Comparison of ENCODE assay signal across 9 mouse cellular contexts in genomic region chr6:65144621-65145205, GRCm38 (mm10). TPM values are rescaled to one million over a fixed set of nuclear protein-coding genes. Genes with fewer than 3 reads are reported as not detected.
A peak's percentile ranks its signal among the peaks of the same experiment; 100 is the strongest.
DNase-seq lines count a peak whose midpoint lies in the region; ATAC-seq and TF ChIP-seq lines count a peak whose summit lies in the region.
"Had no signal": no experiment of that assay in that cellular context is flagged by ENCODE, and none has a peak within 500 bp of the region (broad histone marks: within the 10 kb centered on the region; RNA-seq: fewer than 3 reads in every experiment).

TSS of gene Hpgds (minus strand) at chr6:65144908.

- no peak for ATAC-seq in hindbrain, embryonic 15.5 days (ENCODE audit: low FRiP score, low read depth)

- no peak within 1 kb of the TSS for H3K9ac ChIP-seq in hindbrain, embryonic 15.5 days
- H3K9ac ChIP-seq: lung, embryonic 15.5 days had no signal

- H3K36me3 ChIP-seq in hindbrain, embryonic 15.5 days = no peaks in the 10 kb centered on the region
- H3K36me3 ChIP-seq in small intestine, adult 2 months (ENCODE audit: control insufficient read depth, insufficient read depth, low read length) = no peaks in the 10 kb centered on the region
- H3K36me3 ChIP-seq: lung, embryonic 15.5 days had no signal

- no peak within 1 kb of the TSS for H3K27ac ChIP-seq in hindbrain, embryonic 15.5 days (replicated peaks)
- H3K27ac ChIP-seq in small intestine, adult 2 months (ENCODE audit: insufficient read depth, low read depth, low read length) = peak within 1 kb of the TSS; percentile 55
- H3K27ac ChIP-seq: lung, embryonic 15.5 days had no signal

- H3K4me1 ChIP-seq in hindbrain, embryonic 15.5 days (replicated peaks) = peaks cover 4% of the 10 kb centered on the region; the same call in 1 of the 2 replicates
- no peaks in the 10 kb centered on the region; the same call in 1 of the 2 replicates for H3K4me1 ChIP-seq in small intestine, adult 2 months (ENCODE audit: control insufficient read depth, insufficient read depth, insufficient read length, low read length)
- H3K4me1 ChIP-seq: lung, embryonic 15.5 days had no signal

- H3K27me3 ChIP-seq in hindbrain, embryonic 15.5 days = no peaks in the 10 kb centered on the region
- no peaks in the 10 kb centered on the region for H3K27me3 ChIP-seq in small intestine, adult 2 months (ENCODE audit: control insufficient read depth, insufficient read depth, low read length)
- H3K27me3 ChIP-seq: lung, embryonic 15.5 days had no signal

- no peak for TF ChIP-seq POLR2A in small intestine, adult 2 months (IDR thresholded peaks at IDR 0.05; ENCODE audit: low read depth, low read length)

- 15% methylated on average over 16 of the region's 16 CpGs for WGBS in hindbrain, embryonic 15.5 days
- WGBS in small intestine, adult 2 months = 10% methylated on average over 16 of the region's 16 CpGs

- no peak for TF ChIP-seq CTCF in small intestine, adult 2 months (IDR thresholded peaks at IDR 0.05; ENCODE audit: extremely low read depth, insufficient read length, insufficient replicate concordance, low read depth, low read length)

- no peak within 1 kb of the TSS for H3K4me3 ChIP-seq in hindbrain, embryonic 15.5 days
- peak within 1 kb of the TSS; percentile 21; the same call in 1 of the 2 replicates for H3K4me3 ChIP-seq in small intestine, adult 2 months (ENCODE audit: low read depth, low read length)
- H3K4me3 ChIP-seq: lung, embryonic 15.5 days had no signal

- H3K4me2 ChIP-seq in hindbrain, embryonic 15.5 days = peak within 1 kb of the TSS; percentile 44
- H3K4me2 ChIP-seq: lung, embryonic 15.5 days had no signal

- DNase-seq in retina, postnatal 1 day = peak; percentile 6
- DNase-seq in retina, embryonic 14.5 days (ENCODE audit: low spot score) = no peak
- DNase-seq in lung, postnatal 14 days = peak; percentile 19
- no peak for DNase-seq in right cerebral cortex, adult 18-20 months
- no peak for DNase-seq in ovary, adult 18-20 months (ENCODE audit: low spot score)
- DNase-seq in layer of hippocampus, adult 9-10 months (ENCODE audit: low spot score) = no peak

- H3K9me3 ChIP-seq in hindbrain, embryonic 15.5 days = no peaks in the 10 kb centered on the region
- H3K9me3 ChIP-seq: lung, embryonic 15.5 days had no signal

RNA-seq across cellular contexts. Expression of gene Hpgds, which starts in this region (rescaled TPM):
- polyA plus RNA-seq in hindbrain, embryonic 15.5 days (2015; fragmentation: Nextera tagmentation; extraction: Ambion mirVana) = 5.5 and 6.4 TPM in 2 replicates
- 0.88 and 1.2 TPM in 2 replicates for polyA plus RNA-seq in small intestine, adult 2 months (2012; rRNA removed)

Comparison
In these comparisons a context has a peak if more than half of its experiments do, and no peak if none do; other contexts are left out.
1. DNase-seq: peak in retina, postnatal 1 day (single experiment) and lung, postnatal 14 days (single experiment); none in retina, embryonic 14.5 days (single experiment), right cerebral cortex, adult 18-20 months (single experiment), ovary, adult 18-20 months (single experiment) and layer of hippocampus, adult 9-10 months (single experiment).